Mouse (Mus musculus) liver, embryonic 14.5 days (tissue): Measurements from ENCODE around the gene Tle6. TPM values are rescaled to one million over a fixed set of nuclear protein-coding genes. Genes with fewer than 3 reads are reported as not detected.

Experiments
- ATAC-seq: fragments of 200-750 bp; cut with Nextera tagmentation; 2 replicates; pipeline ENCODE4 v1.8.0; 2017; ENCODE audit warnings: moderate number of reproducible peaks, mild to moderate bottlenecking, moderate library complexity; ENCODE audit not compliant: insufficient read depth
- DNase-seq, 3 experiments: peaks; one replicate each; pipeline ENCODE4 v3.0.0-alpha.2; 2012 to 2013; ENCODE audit warnings: low read depth in 3 of 3, low spot score in 3 of 3
- H3K27ac ChIP-seq: fragments of 300-500 bp; sonication (generic); 2 replicates; pipeline ENCODE4 v1.5.1; 2014; ENCODE audit warnings: moderate library complexity, mild to moderate bottlenecking, control low read depth, inconsistent platforms
- H3K27me3 ChIP-seq: fragments of 300-500 bp; sonication (generic); 2 replicates; pipeline ENCODE4 v1.6.1; 2014; ENCODE audit warnings: mild to moderate bottlenecking, low read length, moderate library complexity; ENCODE audit not compliant: control insufficient read depth, insufficient read depth
- H3K36me3 ChIP-seq: fragments of 300-500 bp; sonication (generic); replicated peaks from 2 replicates; pipeline ENCODE4 v1.6.1; 2014; ENCODE audit warnings: low read depth; ENCODE audit not compliant: control insufficient read depth, insufficient read depth
- H3K4me1 ChIP-seq, 2 experiments: fragments of 200-500 bp in 1 of 2; fragments of 300-500 bp in 1 of 2; sonication (generic) in 1 of 2; replicated peaks; 2 replicates each; pipeline ENCODE4 v1.6.1; 2012 to 2014; ENCODE audit warnings: antibody characterized with exemption in 1 of 2, inconsistent platforms in 1 of 2, low read length in 1 of 2; ENCODE audit not compliant: control insufficient read depth in 2 of 2, insufficient read depth in 2 of 2
- H3K4me2 ChIP-seq: fragments of 300-500 bp; sonication (generic); 2 replicates; pipeline ENCODE4 v1.6.1; 2014; ENCODE audit warnings: low read depth, mild to moderate bottlenecking, control low read depth, moderate library complexity
- H3K4me3 ChIP-seq, 2 experiments: fragments of 200-500 bp in 1 of 2; fragments of 300-500 bp in 1 of 2; sonication (generic) in 1 of 2; 2 replicates each; pipeline ENCODE4 v1.5.1; 2012 to 2014; ENCODE audit warnings: low read depth in 2 of 2, low read length in 2 of 2, mild to moderate bottlenecking in 2 of 2, control low read depth in 1 of 2, inconsistent platforms in 1 of 2, moderate library complexity in 1 of 2; ENCODE audit not compliant: insufficient read depth in 1 of 2
- H3K9ac ChIP-seq: fragments of 300-500 bp; sonication (generic); replicated peaks from 2 replicates; pipeline ENCODE4 v1.6.1; 2014; ENCODE audit warnings: mild to moderate bottlenecking, control low read depth, moderate library complexity
- H3K9me3 ChIP-seq: fragments of 300-500 bp; sonication (generic); 2 replicates; pipeline ENCODE4 v1.6.1; 2016; ENCODE audit warnings: low read length, mixed read lengths; ENCODE audit not compliant: control insufficient read depth
- CTCF ChIP-seq: IDR thresholded peaks from 2 replicates; pipeline ENCODE4 v1.5.1; 2016; ENCODE audit warnings: antibody characterized with exemption, low read depth, control low read depth
- EP300 ChIP-seq: IDR thresholded peaks from 2 replicates; pipeline ENCODE4 v1.6.1; 2016; ENCODE audit warnings: antibody characterized with exemption, low read depth
- WGBS: fragments of 180-500 bp; shearing (Covaris S2); extraction: QIAGEN DNeasy Blood & Tissue Kit; methylation state at CpG from one replicate; pipeline ENCODE4 v1.1.7; 2014; ENCODE audit not compliant: insufficient replicate concordance; 5-methylcytosine and 5-hydroxymethylcytosine counted together
- polyA plus RNA-seq, 2 experiments: library from polyadenylated mRNA; depleted of rRNA in 1 of 2; stranded (reverse) in 1 of 2; unstranded in 1 of 2; fragments of >200 nt; fragmentation: Nextera tagmentation in 1 of 2; extraction: Ambion mirVana in 1 of 2; gene quantifications; 2 replicates each; pipeline versions ENCODE4 v1.2.1 to v1.2.3; 2012 to 2014

Tle6 gene
- polyA plus RNA-seq, 2 experiments = 4.5 to 5.6 TPM

DNA sequence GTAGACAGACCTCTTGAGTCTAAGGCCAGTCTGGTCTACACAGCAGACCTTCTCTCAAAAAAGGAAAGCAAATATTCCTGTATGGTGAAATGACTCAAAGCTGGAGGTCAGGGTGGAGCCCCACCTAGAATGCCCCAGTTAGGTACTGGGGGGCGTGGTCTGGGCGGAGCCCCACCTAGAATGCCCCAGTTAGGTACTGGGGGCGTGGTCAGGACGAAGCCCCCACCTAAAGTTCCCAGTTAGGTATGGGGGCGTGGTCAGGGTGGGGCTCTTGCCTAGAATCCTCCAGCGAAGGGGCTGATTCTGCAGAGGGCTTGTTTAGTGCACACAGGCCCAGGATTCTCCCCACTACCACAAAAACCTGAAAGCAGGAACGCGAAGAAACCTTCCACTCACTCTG lies 22.6 kb upstream of the Tle6 start:
- TF ChIP-seq EP300 (no peak), CTCF (no peak)
- Histone ChIP-seq H3K9ac (no peak overlapping the region), H3K36me3 (no peaks in the 10 kb centered on the region), H3K4me1 (peaks cover 10 to 18% of the 10 kb centered on the region in 2 experiments), H3K27me3 (no peaks in the 10 kb centered on the region), H3K4me3 (no peak overlapping the region), H3K4me2 (no peak overlapping the region), H3K27ac (no peak overlapping the region), H3K9me3 (no peaks in the 10 kb centered on the region)
- no peak for DNase-seq
- ATAC-seq = no peak
- 42% methylated on average over 8 of the region's 8 CpGs for WGBS

DNA sequence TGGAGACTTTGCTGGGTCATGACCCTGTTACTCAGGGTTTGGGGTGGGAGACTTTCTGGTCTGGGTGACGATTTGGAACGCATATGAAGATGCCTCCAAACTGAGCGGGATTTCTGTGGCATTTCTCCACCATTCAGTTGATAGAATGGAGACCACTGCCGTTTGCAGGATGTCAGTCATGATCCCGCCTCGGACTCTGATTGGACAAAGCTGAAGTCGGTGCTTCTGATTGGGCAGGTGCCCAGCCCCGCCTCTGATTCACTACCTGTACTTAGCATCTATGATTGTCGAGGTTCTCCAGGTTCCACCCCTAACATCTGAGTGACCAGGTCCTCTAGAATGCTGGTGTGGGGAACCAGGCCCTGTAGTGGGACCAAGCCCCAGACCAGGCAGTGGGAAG lies 19.9 kb upstream of the Tle6 start:
- H3K4me3 ChIP-seq = no peak overlapping the region
- H3K9me3 ChIP-seq = no peaks in the 10 kb centered on the region
- H3K36me3 ChIP-seq = no peaks in the 10 kb centered on the region
- ATAC-seq (no peak), DNase-seq (no peak)
- H3K9ac ChIP-seq = no peak overlapping the region
- WGBS = 43% methylated on average over 9 of the region's 9 CpGs
- H3K4me1 ChIP-seq = 0 out of 4 replicates have a peak, but pooled peaks cover 0 to 6% of the 10 kb centered on the region in 2 experiments
- no peak overlapping the region for H3K4me2 ChIP-seq
- no peak for TF ChIP-seq EP300
- no peak for TF ChIP-seq CTCF
- H3K27me3 ChIP-seq = no peaks in the 10 kb centered on the region
- H3K27ac ChIP-seq = no peak overlapping the region

DNA sequence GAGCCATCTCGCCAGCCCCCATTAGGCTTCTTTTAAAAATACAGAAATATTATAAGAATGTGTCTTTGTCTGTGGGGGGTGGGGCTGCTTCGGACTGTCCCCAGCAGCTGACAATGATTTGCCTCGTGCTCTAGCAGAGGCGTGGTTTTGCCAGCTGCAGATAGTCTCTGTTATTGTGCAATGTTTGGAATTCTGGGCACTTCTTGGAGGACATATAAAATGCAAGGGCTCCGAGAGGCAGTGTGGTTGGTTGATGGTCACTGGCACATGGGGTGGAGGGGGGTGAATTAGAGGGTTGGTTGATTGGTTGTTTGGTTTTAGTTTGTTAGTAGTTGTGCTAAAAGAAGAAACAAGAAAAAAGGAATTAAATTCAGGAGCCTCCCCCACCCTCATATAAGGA lies 19.1 kb upstream of the Tle6 start:
- no peaks in the 10 kb centered on the region for H3K36me3 ChIP-seq
- no peaks in the 10 kb centered on the region for H3K27me3 ChIP-seq
- ATAC-seq (no peak), DNase-seq (no peak)
- H3K4me2 ChIP-seq = no peak overlapping the region
- no peaks in the 10 kb centered on the region for H3K9me3 ChIP-seq
- H3K9ac ChIP-seq = no peak overlapping the region
- 63% methylated on average over 5 of the region's 5 CpGs for WGBS
- no peak overlapping the region for H3K4me3 ChIP-seq
- TF ChIP-seq CTCF = no peak
- no peak for TF ChIP-seq EP300
- H3K27ac ChIP-seq = no peak overlapping the region
- H3K4me1 ChIP-seq = 0 out of 4 replicates have a peak, but pooled peaks cover 0 to 6% of the 10 kb centered on the region in 2 experiments

DNA sequence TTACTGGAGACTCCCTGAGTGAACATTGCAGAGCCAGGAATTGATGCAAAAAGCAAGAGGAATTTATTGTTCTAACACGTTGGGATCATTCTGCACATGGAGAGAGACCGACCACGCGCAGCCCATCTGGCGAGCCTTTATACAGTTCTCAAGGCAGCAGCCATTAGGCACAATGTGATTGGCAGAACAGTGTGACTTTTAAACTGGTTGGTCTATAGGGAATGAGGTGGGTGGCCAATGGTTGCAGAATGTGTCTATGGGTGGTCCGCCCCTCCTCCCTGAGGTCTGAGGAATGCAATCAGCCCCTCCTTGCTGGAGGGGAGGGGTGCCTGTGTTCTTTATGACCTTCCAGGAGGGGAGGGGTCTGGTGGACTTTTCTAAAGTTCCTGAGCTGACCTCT lies 14.6 kb upstream of the Tle6 start:
- Histone ChIP-seq H3K4me1 (no peaks in the 10 kb centered on the region), H3K9me3 (no peaks in the 10 kb centered on the region), H3K4me2 (no peak overlapping the region), H3K27ac (no peak overlapping the region), H3K9ac (no peak overlapping the region), H3K36me3 (no peaks in the 10 kb centered on the region), H3K4me3 (no peak overlapping the region), H3K27me3 (no peaks in the 10 kb centered on the region)
- no peak for TF ChIP-seq CTCF
- no peak for TF ChIP-seq EP300
- WGBS = 73% methylated on average over 6 of the region's 6 CpGs
- no peak for DNase-seq
- no peak for ATAC-seq

DNA sequence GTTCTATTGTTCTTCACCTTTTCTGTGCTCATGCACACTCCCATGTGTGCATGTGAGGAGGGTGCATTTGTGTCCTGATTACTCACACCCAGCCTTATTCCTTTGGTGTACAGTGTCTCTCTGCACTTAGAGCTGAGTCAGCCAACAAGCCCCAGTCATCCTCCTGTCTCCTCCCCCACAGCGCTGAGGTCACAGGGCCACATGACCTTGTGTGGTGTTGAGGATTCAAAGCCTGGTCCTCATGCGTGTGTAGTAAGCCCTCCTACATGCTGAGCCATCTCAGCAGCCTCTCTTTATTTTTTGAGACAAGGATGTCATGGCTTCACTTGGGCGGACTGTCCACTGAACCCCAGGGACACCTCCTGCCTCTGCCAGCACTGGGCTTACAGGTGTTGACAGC lies 11.9 kb upstream of the Tle6 start:
- Histone ChIP-seq H3K9ac (no peak overlapping the region), H3K4me3 (no peak overlapping the region), H3K4me1 (no peaks in the 10 kb centered on the region), H3K4me2 (no peak overlapping the region), H3K9me3 (no peaks in the 10 kb centered on the region), H3K36me3 (no peaks in the 10 kb centered on the region), H3K27ac (no peak overlapping the region), H3K27me3 (no peaks in the 10 kb centered on the region)
- no peak for DNase-seq
- WGBS = 61% methylated on average over 3 of the region's 3 CpGs
- TF ChIP-seq EP300 (no peak), CTCF (no peak)
- no peak for ATAC-seq
